Comparison of ENCODE assay signal across 8 mouse cellular contexts in the genomic region with DNA sequence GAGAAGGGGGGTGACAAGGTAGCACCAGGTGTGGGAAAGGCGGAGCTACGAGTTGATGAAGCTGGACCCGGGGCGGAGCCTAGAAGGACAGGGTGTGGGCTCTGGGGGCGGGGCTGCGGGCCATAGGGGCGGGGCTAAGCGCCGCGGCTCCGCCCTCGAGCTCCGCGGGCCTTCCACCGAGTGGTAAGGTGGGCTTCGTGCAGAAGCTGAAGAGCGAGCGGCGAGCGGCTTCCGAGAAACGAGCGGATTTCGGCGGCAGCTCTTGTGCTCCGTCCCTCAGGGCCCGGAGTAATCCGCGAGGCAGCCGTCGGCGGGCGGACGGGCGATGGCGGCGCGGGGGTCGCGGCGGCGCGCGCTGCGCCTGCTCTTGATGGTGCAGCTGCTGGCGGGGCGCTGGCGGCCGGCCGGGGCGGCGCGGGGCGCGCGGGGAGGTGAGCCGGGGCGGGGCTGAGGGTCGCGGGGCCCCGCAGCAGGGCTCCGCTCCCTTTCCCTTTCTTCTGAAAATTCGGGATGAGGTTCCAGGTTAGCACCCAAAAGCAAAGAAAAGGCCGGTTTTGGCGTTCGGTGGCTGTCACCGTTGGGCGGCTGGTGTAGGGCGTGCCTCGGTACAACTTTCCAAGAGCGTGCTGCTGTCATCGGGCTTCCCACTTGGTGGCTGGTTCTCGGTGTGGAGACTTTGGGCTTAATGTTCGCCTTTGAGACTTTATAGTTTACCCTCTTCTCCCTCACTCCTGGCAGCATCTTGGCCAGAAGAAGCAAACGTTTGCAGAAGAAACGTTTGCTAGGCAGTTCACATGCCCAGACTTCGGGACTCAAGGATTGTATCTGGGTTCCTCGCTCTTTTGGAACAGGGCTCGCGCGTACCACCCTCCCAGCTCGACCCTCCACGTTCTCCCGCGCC. TPM values are rescaled to one million over a fixed set of nuclear protein-coding genes. Genes with fewer than 3 reads are reported as not detected.
A peak's percentile ranks its signal among the peaks of the same experiment; 100 is the strongest.
DNase-seq lines count a peak whose midpoint lies in the region; ATAC-seq lines count a peak whose summit lies in the region.
"Had no signal": no experiment of that assay in that cellular context is flagged by ENCODE, and none has a peak within 500 bp of the region (broad histone marks: within the 10 kb centered on the region; RNA-seq: fewer than 3 reads in every experiment).

No protein-coding gene starts in this region.

- H3K27me3 ChIP-seq in limb, embryonic 11.5 days (ENCODE audit: control insufficient read depth, insufficient read depth, low read length) = peaks cover 9% of the 10 kb centered on the region
- H3K27me3 ChIP-seq in midbrain, embryonic 11.5 days (ENCODE audit: control insufficient read depth, insufficient read depth, low read length) = peaks cover 13% of the 10 kb centered on the region

- H3K9me3 ChIP-seq in limb, embryonic 11.5 days (ENCODE audit: control insufficient read depth, low read length) = no peaks in the 10 kb centered on the region
- H3K9me3 ChIP-seq in midbrain, embryonic 11.5 days (ENCODE audit: control insufficient read depth, low read length) = no peaks in the 10 kb centered on the region

- H3K36me3 ChIP-seq in limb, embryonic 11.5 days (ENCODE audit: control insufficient read depth, insufficient read depth, low read length) = no peaks in the 10 kb centered on the region
- H3K36me3 ChIP-seq in midbrain, embryonic 11.5 days (ENCODE audit: control insufficient read depth, insufficient read depth, low read length) = no peaks in the 10 kb centered on the region

- ATAC-seq in limb, embryonic 11.5 days (ENCODE audit: insufficient number of reproducible peaks, low FRiP score, low TSS enrichment, low read depth) = peak; percentile 89; the same call in 1 of the 2 replicates
- peak; percentile 92 for ATAC-seq in midbrain, embryonic 11.5 days (ENCODE audit: low FRiP score)

- peak overlapping the region; percentile 59 for H3K9ac ChIP-seq in limb, embryonic 11.5 days (ENCODE audit: low read length)
- H3K9ac ChIP-seq in midbrain, embryonic 11.5 days (ENCODE audit: low read length) = peak overlapping the region; percentile 58

- intact Hi-C loops in heart, postnatal 14 days (cut with DNase I) = no loop called here

- H3K27ac ChIP-seq in limb, embryonic 11.5 days (replicated peaks; ENCODE audit: low read depth, low read length) = no peak overlapping the region
- peak overlapping the region; percentile 20; the same call in 1 of the 2 replicates for H3K27ac ChIP-seq in midbrain, embryonic 11.5 days (ENCODE audit: low read depth, low read length)

- H3K4me3 ChIP-seq in limb, embryonic 11.5 days (ENCODE audit: low read depth, low read length) = peak overlapping the region; percentile 53
- H3K4me3 ChIP-seq in midbrain, embryonic 11.5 days (ENCODE audit: low read depth, low read length) = peak overlapping the region; percentile 59

- WGBS in limb, embryonic 11.5 days = under 1% methylated on average over 76 of the region's 85 CpGs
- WGBS in midbrain, embryonic 11.5 days = under 1% methylated on average over 79 of the region's 85 CpGs

- no peaks in the 10 kb centered on the region for H3K4me1 ChIP-seq in limb, embryonic 11.5 days (ENCODE audit: control insufficient read depth, insufficient read depth, low read length)
- H3K4me1 ChIP-seq in midbrain, embryonic 11.5 days (ENCODE audit: control insufficient read depth, insufficient read depth, low read length) = peaks cover 10% of the 10 kb centered on the region; the same call in 1 of the 2 replicates

- H3K4me2 ChIP-seq in limb, embryonic 11.5 days (ENCODE audit: low read depth, severe bottlenecking) = peak overlapping the region; percentile 82
- peak overlapping the region; percentile 89 for H3K4me2 ChIP-seq in midbrain, embryonic 11.5 days

- peak; percentile 5 for DNase-seq in urinary bladder, postnatal 25 days (ENCODE audit: low spot score)
- no peak for DNase-seq in urinary bladder, adult 2 months (ENCODE audit: low spot score)
- peak; percentile 60 for DNase-seq in embryo, embryonic 10 days (ENCODE audit: low spot score)
- DNase-seq in heart, postnatal 14 days = peak; percentile 7 to 11
- peak; percentile 77 for DNase-seq in limb, embryonic 11.5 days (ENCODE audit: low spot score)
- DNase-seq in midbrain, embryonic 11.5 days (ENCODE audit: low spot score, missing footprints) = peak; percentile 99
- peak; percentile 18 to 21 for DNase-seq in thymus, adult 18-20 months

RNA-seq across cellular contexts. Expression of a gene that starts 0.9 kb away (rescaled TPM):
- 0.03 and 0.10 TPM in 2 replicates for polyA plus RNA-seq in urinary bladder, adult 2 months (2012; rRNA removed)
- not detected for total RNA-seq in heart, postnatal 14 days (2021)
- 0.21 and 0.45 TPM in 2 replicates for polyA plus RNA-seq in limb, embryonic 11.5 days (2014; fragmentation: Nextera tagmentation; extraction: Ambion mirVana)
- polyA plus RNA-seq in midbrain, embryonic 11.5 days (2014; fragmentation: Nextera tagmentation; extraction: Ambion mirVana) = 6.5 and 7.7 TPM in 2 replicates
- total RNA-seq: heart, adult 18-20 months had no signal

RNA-seq across cellular contexts. Expression of a gene that starts 30.7 kb away (rescaled TPM):
- polyA plus RNA-seq in urinary bladder, adult 2 months (2012; rRNA removed) = 0.16 and 0.28 TPM in 2 replicates
- total RNA-seq in heart, postnatal 14 days (2021) = not detected
- 1.1 TPM in 2 replicates for polyA plus RNA-seq in limb, embryonic 11.5 days (2014; fragmentation: Nextera tagmentation; extraction: Ambion mirVana)
- 0.79 and 0.81 TPM in 2 replicates for polyA plus RNA-seq in midbrain, embryonic 11.5 days (2014; fragmentation: Nextera tagmentation; extraction: Ambion mirVana)
- total RNA-seq: heart, adult 18-20 months had no signal

RNA-seq across cellular contexts. Expression of a gene that starts 31.0 kb away (rescaled TPM):
- 142 and 158 TPM in 2 replicates for polyA plus RNA-seq in urinary bladder, adult 2 months (2012; rRNA removed)
- total RNA-seq in heart, postnatal 14 days (2021) = 100 to 1,000 TPM; 127 to 132 TPM
- 332 and 341 TPM in 2 replicates for polyA plus RNA-seq in limb, embryonic 11.5 days (2014; fragmentation: Nextera tagmentation; extraction: Ambion mirVana)
- 332 and 341 TPM in 2 replicates for polyA plus RNA-seq in midbrain, embryonic 11.5 days (2014; fragmentation: Nextera tagmentation; extraction: Ambion mirVana)

RNA-seq across cellular contexts. Expression of a gene that starts 44.8 kb away (rescaled TPM):
- 0.23 and 0.37 TPM in 2 replicates for polyA plus RNA-seq in urinary bladder, adult 2 months (2012; rRNA removed)
- total RNA-seq in heart, postnatal 14 days (2021) = under 1 TPM in 1 of 2 experiments, not detected in 1; 0.12 TPM
- polyA plus RNA-seq in limb, embryonic 11.5 days (2014; fragmentation: Nextera tagmentation; extraction: Ambion mirVana) = 0.13 TPM in 1 of 2 replicates, not detected in the other
- polyA plus RNA-seq in midbrain, embryonic 11.5 days (2014; fragmentation: Nextera tagmentation; extraction: Ambion mirVana) = 11.6 and 12.3 TPM in 2 replicates
- total RNA-seq: heart, adult 18-20 months had no signal
